Mouse (Mus musculus) induced T-regulatory cell, adult 2 months (primary cell): ENCODE data around the gene M1ap.

Source experiments
- DNase-seq: peaks from one replicate; pipeline ENCODE4 v3.0.0-alpha.2; 2012; ENCODE audit warnings: low read depth

M1ap gene

DNA sequence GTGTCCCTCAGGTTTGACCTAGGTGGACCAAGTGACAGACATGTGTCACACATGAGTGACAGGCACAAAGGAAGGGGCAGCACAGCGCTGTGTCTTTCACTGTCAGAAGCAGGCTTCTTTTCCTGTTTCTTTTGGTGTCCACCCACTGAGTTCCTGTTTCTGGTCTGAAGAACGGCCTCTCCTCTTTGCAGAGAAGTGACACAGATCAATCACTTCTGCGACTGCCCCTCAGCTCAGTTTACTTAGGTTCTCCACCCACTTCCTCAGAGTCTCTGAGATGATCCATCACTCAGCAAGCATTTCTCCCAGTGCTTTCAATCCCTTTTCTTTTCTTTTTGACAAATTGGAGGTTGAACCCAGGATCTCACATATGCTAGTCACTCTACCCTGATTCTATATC lies 62.0 kb downstream of the M1ap start:
- peak; percentile 49 for DNase-seq

DNA sequence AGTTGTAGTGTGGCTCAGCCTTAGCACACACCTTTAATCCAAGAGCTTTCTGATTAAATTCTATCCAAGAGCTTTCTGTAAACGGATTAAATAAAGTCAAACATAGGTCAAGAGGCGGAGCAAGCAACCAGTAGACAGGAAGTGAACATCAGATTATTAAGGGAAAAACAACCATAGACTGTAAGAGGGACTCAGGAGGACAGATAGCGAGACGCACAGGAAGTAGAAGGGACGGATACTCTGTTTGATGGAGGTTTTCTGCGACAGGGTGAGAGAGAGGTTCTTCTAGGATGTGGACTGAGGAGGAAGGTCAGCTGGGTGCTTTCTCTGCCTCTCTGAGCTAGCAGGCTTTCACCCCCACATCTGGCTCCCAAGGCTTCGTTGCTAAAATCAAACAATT lies 63.3 kb downstream of the M1ap start:
- peak; percentile 72 for DNase-seq

DNA sequence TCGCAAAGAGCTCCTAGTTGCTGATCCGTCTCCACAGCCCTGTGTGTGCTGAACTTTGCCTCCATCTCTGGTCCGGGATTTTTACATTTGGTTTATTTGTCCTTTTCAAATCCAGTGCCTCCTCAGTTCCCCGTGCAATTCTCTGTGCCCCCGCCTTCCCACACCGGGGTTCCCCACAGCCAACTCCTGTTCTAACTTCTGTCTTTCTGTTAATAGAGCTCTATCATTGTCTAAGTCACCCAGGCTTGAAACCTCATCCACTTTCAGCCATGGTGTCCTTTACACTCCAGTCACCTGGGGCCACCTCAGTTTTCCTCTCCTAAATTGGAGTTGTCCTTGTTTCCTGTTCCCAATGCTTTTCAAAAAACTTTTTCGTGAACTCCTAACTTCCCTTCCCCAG lies 64.6 kb downstream of the M1ap start:
- DNase-seq: no peak

DNA sequence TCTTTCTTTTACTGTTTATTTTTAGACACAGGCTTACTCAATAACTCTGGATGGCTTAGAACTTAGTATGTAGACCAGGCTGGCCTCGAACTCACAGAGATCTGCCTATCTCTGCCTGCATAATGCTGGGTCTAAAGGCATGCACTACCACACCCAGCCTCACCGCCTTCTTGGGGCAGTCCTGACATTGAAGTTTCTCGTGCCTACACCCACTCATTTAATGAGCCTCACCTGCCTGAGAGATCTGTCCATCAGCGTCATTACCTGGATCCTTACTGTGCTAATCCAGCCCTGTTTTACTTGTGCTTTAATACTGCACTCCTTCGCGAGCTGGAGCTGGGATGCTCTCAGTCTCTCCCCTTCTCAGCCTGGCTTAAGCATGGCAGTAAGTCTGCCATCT lies 65.1 kb downstream of the M1ap start:
- DNase-seq: no peak

DNA sequence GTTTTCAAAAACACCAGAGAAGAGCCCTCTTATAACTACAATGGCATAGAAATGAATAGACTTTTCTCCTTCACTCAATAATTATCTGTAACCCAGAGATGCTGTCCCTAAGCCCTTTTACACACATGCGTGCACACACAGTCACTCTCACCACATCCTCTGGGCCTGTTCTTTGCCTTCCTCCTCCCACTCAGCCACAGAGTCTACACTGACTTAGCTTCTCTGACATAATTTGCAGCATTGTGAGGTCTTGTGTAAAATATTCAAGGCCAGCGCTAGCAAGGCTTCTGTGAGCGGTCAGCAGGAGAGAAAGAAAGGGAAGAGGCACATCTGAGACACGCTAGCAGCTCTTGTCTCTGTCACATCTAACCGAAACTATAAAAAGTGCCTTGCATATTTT lies 66.7 kb downstream of the M1ap start:
- peak; percentile 65 for DNase-seq

DNA sequence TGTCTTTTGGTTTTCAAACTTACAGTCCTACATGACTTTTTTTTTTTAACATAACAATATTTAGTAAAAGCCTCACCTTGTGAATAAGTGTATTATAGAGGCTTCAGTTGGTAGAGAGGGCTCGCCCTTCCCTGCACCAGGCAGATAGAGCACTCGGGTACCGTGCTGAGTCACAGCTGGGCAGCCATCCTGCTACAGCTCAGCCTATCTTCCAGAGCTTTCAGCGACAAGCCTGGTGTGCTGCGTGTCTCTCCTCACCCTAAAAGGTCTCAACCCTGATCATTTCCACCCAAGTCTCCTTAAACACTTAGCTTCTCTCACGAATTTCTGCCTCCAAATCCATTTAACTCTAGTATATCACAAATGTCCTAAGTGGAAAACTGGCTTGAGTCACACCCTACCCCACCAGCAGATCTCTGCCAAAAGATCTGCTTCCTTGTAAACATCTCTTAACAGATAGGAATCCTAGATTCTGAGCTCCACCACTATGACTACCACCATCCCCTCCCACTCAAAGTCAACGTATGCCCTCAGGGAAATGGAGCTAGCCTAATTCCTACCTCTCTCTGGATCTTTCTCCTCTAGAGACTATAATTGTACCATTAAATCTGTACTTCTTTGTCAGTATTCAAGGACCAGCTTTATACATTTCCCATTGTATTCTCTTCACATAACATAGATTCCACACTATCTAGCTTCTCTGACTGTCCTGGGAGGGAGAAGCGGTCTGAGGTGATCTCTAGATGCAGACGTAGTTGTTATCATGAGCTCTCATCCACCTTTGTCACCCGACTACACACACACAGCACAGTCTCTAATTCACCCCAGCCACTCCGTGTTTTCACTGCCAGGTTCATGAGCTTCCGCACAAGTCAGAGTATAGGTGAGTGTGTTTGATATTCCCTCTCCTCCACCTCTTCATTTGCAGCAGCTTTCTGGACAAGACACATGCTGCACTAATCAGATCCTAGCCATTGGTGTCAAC lies 68.1 kb downstream of the M1ap start:
- DNase-seq: no peak

DNA sequence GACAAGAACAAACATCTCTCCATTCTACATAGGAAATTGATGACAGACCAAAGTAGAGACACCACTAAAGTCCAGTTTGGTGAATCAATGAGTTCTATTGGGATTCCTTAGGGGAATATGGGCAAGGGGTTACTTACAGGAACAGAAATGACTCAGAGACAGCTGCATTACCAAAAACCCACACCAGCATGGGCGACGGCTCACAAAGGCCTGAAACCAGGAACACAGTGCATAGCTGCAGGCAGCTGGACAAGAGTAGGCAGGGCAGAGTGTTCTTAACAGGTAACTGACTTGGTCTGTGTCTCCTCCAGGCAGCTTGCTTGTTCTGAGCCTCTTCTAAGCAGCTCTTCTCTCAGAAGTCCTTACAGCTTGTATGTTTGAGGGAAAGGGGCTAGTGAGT lies 69.0 kb downstream of the M1ap start:
- DNase-seq: no peak

DNA sequence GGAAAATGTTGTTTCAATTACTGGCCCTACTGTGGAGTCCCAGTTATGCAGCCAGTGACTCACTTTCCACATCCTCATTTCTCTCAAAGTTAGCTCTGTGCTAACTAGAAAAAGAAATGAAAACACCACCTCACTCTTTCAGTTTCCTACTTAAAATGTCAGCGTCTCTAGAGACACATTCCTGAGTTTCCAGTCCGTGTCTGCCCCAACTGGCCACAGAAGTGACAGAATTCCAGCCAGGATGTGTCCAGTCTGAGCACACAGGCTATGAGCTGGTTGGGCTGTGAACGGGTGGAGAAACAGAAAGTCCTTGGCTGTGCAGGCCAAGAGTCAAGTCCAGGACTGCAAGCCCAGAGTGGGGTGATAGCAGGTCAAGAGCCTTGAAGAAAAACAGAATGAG lies 70.5 kb downstream of the M1ap start:
- DNase-seq: no peak

DNA sequence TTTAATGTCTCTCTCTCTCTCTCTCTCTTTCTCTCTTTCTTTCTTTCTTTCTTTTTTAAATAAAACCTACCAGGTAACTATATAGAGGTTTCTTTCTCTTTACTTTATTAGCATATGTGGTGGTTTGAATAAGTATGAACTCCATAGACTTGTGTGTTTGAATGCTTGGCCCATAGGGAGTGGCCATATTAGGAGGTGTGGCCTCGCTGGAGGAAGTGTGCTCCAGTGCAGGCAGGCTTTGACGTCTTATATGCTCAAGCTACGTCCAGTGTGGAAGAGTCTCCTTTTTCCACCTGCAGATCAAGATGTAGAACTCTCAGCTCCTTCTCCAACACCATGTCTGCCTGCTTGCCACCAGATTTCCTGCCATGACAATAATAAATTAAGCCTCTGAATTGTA lies 72.3 kb downstream of the M1ap start:
- no peak for DNase-seq

DNA sequence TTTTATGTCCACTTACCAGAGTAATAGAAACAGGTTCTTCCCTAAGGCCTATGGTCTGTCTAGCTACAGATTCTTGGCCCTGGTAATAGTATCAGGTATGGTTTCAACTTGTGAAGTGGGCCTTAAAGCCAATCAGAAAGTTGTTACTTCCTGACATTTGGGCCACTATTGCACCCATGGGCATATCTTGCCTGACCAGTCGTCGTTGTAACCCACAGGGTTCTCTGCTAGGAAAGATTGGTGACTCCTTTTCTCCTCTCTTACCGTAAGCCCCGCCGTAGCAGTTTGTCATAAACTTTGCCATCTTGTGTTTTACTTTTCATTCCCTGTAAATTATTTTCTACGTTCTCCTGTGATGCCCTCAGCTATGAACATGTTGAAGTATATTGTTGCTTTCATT lies 73.4 kb downstream of the M1ap start:
- DNase-seq: no peak

DNA sequence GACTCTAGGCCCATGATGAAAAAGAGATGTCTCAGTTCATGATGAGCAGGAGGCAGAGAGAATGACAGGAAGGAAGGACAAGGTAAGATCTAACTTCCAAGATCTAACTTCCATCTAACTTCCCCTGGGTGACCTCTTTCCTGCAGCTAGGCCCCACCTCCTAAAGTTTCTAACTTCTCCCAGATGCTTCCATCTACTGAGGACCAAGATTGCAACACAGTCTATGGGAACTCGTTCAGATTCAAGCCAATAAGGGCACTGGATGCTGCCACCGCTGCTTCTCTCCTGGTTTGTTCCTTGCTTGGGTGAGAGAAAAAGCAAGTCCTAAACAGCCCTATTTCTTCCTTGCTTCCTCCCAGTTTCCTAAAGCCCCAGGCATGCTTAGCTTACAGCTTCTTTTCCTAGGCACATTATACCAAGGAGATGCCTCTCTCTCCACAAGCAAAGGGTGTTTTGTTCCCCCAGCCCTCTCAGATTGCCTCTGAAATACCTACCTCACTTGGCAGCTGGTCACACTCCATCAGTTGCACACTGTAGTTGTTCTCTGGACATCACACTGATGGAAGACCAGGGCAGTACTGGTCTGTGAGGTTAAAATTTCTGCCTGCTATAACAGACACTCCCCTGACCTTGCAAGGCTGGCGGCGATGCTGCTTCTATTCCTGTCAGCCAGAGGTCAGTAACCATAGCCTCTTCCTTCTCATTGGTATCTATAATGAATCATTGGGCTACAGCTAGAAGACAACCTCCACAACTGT lies 74.3 kb downstream of the M1ap start:
- DNase-seq: no peak

DNA sequence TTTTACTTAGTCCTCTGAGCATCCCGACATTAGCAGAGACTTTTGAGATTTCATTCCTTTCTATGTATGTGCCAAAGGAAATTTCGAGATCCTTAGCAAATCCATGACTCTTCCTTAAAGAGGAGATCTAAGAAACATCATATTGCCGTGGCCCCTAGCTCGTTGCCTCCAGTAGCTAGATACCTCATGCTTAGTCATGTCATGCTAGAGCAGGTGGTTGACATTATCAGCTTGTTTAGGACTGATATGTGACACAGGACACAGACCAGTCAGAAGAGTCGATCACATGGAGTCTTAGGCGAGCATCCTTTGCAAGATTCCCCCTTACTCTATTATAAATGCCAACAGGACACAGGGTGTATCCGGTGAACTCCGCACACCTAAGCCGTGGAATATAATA lies 76.3 kb downstream of the M1ap start:
- DNase-seq: no peak

DNA sequence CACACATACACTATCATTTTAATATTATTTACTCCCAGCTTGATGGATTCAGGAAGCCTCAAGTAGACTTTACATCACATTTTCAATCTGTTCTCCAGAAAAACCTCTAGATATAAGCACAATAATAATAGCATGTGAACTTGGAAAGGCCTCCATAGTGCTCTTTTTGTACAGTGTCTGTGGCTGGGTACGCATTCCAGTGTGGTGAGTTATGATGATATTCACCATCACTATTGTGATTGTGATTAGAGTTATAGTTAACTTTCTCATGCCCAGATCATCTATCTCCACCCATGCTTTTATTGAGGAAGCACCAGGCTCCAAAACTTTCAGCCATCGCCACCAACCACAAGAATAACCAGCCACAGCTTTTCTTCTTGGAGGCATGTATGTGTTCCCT lies 77.1 kb downstream of the M1ap start:
- DNase-seq: no peak

DNA sequence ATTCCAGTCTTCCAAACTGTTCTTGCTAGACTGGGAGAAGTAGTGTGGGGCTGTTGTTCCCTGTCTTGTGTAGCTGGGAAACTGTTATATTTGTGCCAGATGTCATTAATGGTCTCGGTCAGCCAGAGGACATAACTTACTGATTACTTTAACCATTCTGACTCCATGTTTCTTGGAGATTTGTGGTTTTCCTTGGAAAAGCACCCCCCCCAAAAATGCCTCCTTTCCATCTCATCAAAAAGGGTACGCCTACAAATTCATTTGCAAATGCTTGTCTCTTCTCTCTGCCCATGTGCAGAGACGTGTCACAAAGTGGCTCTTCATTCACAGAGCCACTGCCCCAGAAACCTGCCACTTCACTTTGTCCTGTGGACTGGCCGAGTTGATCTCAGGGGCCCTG lies 77.7 kb downstream of the M1ap start:
- DNase-seq: no peak

DNA sequence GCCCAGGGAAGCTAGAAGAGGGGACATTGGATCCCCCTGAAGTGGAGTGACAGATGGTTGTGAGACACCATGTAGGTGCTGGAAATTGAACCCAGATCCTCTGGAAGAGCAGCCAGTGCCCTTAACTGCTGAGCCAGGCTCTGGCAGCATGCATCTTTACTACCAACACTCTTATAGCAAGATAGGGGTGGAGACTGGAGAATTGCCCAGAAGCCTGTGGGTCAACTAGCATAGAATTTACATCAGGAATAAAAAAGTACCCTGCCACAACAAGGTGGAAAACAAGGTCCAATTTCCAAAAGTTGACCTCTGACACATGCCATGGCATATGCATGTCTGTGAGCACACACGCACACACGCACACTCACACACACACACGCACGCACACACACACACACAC lies 78.5 kb downstream of the M1ap start:
- DNase-seq: no peak

DNA sequence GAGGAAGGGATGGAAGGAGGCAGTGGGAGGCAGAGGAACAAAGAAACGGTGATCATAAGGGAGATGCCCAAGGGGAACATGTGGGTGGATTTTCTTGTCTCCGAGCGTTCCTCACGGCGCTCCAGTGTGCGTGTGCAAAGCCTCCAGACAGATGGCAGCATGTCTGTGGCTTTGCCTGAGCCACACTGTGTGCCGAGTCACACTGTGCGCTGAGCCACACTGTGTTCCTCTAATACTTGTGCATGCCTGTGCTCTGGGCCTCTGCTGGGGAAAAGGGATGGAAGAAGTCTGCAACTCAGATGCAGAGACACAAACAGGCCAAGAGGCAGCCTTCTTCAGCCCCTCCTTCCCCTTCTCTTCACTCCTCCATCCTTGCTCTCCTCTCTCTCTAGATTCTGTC lies 80.6 kb downstream of the M1ap start:
- no peak for DNase-seq

DNA sequence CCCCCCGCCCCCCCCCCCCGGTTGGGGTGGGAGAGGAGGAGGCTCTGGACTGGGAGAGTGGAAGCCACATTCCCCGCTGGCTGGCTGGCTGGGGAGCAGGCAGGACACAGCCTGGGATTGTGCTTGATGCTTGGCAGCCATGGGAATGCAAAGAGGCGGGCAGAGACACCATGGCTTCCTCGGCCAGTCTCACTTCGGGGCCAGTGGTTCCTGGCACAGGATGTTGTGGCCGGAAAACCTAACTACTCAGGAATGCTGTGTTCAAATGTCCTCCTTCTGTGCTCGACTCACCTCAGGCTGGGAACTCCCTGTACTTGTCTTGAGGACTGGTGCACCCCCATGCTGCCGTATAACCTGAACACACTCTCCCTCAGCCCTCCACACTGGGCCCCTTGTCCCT lies 81.0 kb downstream of the M1ap start:
- no peak for DNase-seq

DNA sequence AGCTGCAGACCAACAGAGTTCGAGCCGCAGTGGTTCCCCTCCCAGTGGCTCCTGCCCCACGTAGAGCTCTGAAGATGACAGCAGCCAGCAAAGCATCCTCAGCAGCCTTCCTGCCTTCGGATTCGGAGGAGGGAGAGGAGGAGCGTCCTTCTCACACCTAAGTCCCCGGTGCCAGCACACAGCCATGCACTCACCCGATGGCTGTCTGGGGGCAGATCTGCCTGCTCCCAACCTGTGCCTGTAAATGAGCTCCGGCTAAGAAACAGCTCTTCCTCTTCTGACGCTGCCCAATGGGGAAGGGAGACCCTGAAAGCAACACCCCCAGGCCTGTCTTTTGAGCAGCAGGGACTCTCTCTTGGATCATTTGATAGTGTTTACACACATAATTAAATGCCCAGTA lies 83.1 kb downstream of the M1ap start:
- DNase-seq: no peak

DNA sequence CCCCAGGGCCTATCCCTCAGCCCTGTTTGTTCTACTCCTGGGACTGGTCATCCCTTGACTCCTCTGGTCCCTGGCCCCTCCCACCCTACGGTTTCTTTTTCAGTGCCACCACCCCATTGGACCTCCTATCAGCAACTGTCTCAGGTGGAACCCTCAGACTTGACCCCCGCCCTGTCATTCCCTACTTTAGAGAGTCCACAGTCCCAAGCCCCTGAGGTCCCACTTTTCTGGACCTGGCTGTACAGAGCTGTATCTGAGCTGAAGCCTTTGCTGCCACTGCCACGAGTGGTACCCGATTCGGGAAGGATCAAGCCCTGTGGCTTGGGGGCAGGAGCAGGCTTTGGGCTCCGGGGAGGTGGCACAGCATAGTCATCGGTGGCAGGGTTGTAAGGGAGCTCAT lies 84.4 kb downstream of the M1ap start:
- DNase-seq: no peak

DNA sequence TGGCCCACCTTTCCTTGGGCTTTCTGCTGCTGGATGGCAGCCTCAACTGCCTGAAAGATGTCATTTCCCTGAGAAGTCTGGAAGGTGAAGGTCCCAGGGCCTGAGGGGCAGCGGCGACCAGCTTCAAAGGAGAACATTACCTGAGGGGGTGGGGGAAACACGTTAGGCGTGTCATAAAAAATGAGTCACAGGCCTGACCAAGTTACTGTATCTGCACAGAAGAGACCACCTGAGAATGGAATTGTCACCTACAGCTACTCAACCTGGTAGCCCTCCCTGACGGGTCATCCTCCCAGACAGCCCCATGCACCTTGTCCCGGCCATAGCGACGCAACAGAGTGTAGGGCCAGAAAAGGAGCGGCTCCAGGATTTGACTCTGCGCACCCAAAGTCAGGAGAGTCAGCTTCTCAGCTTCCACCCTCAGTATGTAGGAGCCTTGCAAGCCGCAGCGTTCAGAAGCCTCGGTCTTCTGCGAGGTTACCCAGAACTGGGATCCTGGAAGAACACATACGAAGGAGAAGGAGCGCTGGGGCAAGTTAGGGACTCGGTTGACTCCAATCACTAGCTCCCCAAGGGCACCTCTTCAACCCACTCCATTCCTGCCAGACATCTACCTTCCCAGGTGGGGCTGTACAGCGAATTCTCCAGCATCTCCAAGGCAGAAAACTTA lies 85.4 kb downstream of the M1ap start:
- no peak for DNase-seq

DNA sequence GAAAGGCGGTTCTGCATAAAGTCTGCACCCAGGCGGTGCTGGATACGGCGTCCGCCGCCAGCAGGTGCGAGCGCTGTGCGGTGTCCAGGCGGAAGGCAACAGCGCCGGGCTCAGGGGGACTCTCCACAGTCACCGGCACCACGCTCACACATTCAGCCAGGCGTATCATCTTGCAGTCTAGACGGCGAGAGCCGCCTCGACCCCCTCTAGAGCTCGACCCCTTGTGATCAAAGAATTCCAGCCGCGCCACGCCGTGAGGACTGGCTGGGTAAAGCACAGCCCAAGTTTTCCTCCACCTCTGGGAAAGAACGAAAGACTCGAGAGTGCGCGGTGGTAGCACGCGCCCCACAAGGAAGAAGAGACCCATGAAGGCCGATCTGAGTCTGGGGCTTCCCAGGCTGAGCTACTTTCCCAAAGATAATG lies 86.1 kb downstream of the M1ap start:
- DNase-seq: peak; percentile 73

DNA sequence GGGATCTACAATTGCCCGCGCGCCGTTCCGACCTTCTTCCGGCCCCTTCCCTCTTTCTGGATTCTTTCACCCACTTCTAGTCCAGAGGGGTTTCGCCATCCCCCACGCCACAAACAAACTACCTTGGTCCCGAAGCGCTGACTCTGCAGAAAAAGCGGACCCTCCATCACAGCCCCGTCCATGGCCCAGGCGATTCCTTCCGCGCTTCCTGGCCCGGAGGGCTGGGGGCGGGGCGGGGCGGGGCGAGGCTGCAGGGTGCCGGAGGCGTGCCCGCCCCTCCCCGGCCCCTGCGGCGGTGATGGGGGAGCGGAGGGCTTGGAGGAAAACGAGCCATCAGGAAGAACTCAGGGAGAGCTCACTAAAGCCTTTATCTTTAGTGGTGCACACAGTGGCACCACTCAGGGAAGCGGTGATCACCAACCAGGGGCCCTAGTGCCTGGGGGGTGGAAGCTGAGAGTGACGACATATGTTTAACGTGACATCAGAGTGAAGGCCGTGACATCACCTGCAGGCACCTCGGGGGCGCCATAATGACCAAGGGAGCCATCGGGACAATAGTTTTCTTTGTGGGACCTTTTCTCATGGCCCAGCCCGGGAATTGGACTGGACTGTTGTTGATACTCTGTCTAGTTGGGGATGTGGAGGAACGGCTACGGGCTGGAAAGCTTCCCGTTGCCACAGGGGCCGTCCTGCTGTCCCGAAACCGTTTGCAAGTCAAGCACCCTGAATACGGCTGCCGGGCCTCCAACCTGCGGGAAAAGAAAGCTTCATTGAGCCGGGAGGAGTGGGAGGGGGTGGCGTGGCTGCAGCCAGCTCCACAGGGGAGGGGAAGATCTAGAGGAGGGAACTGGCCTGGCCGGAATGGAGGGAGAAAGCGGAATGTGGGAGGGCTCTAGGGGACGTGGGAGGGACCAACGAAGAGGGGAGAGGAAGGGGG lies 86.8 kb downstream of the M1ap start, which contains the start of the genes Dok1 and Loxl3:
Gene Dok1 (minus strand): TSS at position 223 of the 937 bp plus-strand sequence.
Gene Loxl3 (plus strand): TSS at position 925 of the 937 bp plus-strand sequence.
- DNase-seq: peak; percentile 87
